Mouse (Mus musculus) thymus, postnatal 0 days (tissue): ENCODE data around the gene Bend7. TPM values are rescaled to one million over a fixed set of nuclear protein-coding genes. Genes with fewer than 3 reads are reported as not detected.

Experiments used
- DNase-seq: peaks from one replicate; pipeline ENCODE4 v3.0.0-alpha.2; 2015; ENCODE audit warnings: low spot score
- polyA plus RNA-seq: library from polyadenylated mRNA; unstranded; fragments of >200 nt; fragmentation: Nextera tagmentation; extraction: Ambion mirVana; gene quantifications from 2 replicates; pipeline ENCODE4 v1.2.1, GENCODE M21; 2015

Bend7 gene
- polyA plus RNA-seq, result 0.68 and 0.94 TPM in 2 replicates

GRCm38 (mm10) chr2:4717769-4718661 lies at the start of gene Bend7:
Gene Bend7 (plus strand): TSS chr2:4717831.
- peak; percentile 13 for DNase-seq

DNA sequence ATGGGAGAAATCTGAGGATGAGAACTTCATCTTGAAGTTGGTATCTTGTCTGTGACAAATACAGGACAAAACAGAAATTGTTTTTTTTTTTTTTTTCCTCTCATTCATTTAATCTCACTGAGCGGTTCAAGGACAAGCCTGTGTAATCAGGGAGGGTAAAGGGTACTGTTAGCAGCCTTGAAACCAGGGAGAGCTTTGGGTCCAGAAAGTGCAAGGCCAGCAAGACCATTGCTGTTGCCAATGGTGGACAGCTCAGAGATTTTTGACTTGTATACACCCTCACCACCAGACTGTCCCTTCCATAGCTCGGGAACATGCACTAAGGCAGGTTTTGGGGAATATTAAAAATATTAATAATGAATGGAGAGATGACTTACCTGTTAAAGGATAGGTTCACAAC lies 49.0 kb upstream of the Bend7 start:
- no peak for DNase-seq

- no peak for DNase-seq
Observed at GRCm38 (mm10) chr2:4669701-4670100, 47.9 kb upstream of the Bend7 start.

DNA sequence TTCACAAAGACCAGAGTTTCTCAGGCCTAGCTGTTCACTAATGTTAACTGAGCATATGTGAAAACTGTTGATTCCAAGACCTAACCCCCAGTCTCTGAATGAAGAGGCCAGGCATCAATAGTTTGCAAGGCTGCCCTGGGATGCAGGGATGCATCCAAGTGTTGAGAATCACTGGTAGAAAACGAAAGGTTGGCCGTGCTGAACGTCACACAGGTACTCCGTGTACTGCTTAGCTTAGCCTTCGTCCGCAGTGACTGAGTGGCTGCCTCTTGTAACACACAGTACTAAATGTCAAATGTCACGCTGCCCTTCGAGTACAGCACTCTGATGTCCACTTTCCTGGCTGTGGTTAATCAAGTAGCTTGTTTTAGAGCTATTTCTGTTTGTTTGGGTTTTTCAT lies 46.0 kb upstream of the Bend7 start:
- DNase-seq, result no peak

DNA sequence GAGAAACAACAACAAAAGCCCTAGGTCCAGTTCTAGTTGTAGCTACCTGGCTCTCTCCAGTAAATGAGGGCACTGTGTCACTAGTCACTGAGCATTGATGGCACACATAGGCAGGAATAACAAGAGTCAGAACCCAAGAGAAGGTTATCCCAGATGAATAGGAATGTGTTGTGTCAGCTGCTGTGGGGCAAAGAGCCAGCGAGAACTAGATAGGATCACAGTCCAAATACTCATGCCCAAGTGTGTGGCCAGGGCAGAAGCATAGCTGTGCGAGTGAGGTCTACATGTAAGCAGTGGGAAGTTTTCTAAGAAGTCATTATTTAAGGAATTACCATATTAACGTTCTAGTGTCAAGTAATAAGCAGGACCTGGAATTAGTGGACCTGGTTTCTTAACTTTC lies 37.7 kb upstream of the Bend7 start:
- DNase-seq, result no peak

- DNase-seq, result peak; percentile 13
Observed at GRCm38 (mm10) chr2:4711262-4711661, 6.4 kb upstream of the Bend7 start.

- DNase-seq, result no peak
Observed at GRCm38 (mm10) chr2:4717081-4717768, 406 bp upstream of the Bend7 start.

DNA sequence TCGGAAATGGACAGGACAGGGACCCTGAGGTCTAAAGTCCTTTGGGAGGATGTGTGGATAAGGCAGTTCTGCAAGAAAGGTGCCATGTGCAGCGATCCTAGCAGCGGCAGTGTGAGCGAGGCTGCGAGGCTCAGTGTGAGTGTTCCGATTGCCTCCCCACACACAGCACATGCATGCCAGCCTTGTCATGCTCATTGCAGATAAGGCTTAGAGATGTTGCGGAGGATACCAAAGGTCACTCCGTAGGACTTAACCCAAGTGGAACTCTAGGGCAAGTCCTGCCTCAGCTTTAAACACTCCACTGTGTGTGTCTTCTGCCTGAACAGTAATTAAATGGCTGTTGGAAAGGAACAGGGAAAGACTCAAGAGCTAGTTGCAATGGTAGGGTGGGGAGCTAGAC lies 5.5 kb downstream of the Bend7 start:
- no peak for DNase-seq

- DNase-seq, result peak; percentile 42
Observed at GRCm38 (mm10) chr2:4730161-4730560, 12.5 kb downstream of the Bend7 start.

DNA sequence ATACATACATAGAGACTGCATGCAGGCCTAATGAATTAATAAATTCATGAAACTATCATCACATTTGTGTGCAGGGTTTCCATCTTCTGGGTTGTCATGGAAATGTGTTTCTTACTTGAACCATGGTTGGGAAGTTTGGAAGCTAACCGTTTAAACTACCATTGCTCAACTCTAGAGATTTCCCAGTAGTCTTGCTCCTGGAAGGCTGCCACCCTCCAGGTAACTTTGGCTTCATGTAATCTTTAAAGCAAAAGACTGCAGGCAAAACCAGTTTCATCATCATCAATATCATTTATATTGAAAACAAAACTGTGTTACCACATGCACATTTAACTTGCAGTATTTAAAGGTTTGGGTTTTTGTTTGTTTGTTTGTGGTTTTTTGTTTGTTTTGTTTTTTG lies 16.3 kb downstream of the Bend7 start:
- DNase-seq, result no peak

GRCm38 (mm10) chr2:4736095-4736797 lies 18.6 kb downstream of the Bend7 start:
- no peak for DNase-seq

DNA sequence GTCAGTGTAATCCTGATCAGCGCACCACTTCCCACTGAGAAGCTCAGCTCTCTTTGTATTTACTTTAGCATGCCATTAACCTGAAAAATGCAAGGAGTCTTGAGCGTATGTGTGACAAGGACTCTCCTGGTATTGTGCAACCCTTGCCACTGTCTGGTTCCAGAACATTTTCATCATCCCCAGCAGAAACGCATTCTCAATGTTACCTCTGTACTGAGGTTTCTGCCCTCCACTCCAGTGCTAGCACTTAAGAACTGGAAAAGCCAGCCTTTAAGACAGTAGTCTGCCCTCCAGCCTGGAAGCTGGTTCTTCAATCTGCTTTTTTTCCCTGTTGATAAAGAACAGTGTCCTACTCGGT lies 19.1 kb downstream of the Bend7 start:
- no peak for DNase-seq

GRCm38 (mm10) chr2:4751918-4752317 lies 34.3 kb downstream of the Bend7 start:
- no peak for DNase-seq

GRCm38 (mm10) chr2:4755716-4756115 lies 38.1 kb downstream of the Bend7 start:
- DNase-seq, result no peak

GRCm38 (mm10) chr2:4757218-4757617 lies 39.6 kb downstream of the Bend7 start:
- DNase-seq, result no peak

GRCm38 (mm10) chr2:4760741-4761140 lies 43.1 kb downstream of the Bend7 start:
- DNase-seq, result no peak

- DNase-seq, result no peak
Observed at GRCm38 (mm10) chr2:4761906-4762305, 44.3 kb downstream of the Bend7 start.

DNA sequence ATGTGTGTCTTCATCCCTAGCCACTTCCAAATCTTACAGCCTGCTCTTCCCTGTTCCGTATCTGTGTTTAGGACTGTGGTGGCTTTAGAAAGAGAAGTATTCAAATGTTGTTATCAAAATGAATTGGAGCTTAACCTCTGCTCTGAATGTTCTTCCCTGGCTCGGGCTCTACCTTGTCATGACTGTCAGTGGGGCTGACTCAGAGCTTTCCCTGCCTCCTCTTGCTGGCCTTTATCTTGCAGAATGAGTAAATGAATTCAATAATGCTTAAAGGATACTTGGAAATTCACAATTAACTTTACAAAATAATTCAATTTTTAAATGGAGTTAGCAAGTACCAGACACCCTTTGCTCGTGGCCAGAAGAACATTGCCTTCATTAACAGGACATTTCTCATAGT lies 46.4 kb downstream of the Bend7 start:
- DNase-seq, result no peak

GRCm38 (mm10) chr2:4770376-4770775 lies 52.7 kb downstream of the Bend7 start:
- no peak for DNase-seq

- no peak for DNase-seq
Observed at GRCm38 (mm10) chr2:4773911-4774310, 56.3 kb downstream of the Bend7 start.

GRCm38 (mm10) chr2:4777291-4777690 lies 59.7 kb downstream of the Bend7 start:
- no peak for DNase-seq

DNA sequence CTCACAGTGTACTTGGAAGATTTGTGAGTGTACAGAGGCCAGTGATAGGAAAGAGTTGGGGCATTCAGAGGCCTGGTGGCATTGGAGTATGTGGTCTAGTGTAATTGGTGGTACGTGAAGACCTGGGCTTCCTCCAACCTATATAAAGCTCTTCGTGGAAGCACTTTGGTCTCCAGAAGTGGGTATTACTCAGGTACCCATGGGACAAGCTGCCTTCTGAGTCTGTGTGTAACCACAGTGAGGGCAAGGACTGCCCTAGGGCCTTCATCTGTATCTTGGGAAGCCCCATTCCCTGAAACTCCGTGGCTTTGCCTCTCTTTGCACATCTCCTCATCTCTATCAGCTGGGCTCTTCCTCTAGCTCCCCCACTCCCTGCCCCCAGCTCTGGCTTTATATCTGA lies 64.0 kb downstream of the Bend7 start:
- no peak for DNase-seq
